Mouse (Mus musculus) NIH3T3 (cell line): Measurements from ENCODE around the gene Arxes2.
"Not testable (repeated sequence)": the region's sequence is repeated elsewhere in the genome, so short reads cannot be mapped to it uniquely, and the experiment has no call there.

Source experiments
- DNase-seq: peaks from one replicate; pipeline ENCODE4 v3.0.0-alpha.2; 2012; ENCODE audit warnings: low read depth

The Arxes2 gene

DNA sequence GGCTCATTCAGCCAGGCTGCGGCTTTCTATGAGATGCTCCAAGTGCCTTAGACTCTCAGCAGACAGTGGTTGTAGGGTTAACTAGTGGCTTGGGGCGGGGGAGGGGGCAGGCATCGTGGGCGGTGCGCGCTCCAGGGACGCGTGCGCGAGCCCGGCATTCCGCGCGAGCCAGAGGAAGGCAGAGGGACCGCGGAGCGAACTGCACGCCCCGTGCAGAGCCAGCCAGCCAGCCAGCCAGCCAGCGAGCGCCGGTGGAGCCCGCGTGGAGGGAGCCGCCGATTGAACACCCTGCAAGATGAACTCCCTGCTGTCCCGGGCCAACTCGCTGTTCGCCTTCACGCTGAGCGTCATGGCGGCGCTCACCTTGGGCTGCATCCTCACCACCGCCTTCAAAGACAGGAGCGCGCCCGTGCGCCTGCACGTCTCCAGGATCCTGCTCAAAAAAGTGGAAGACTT, at the start of gene Arxes2:
Arxes2 (plus strand) TSS at position 161 of the 456 bp plus-strand sequence.
- not testable (repeated sequence) for DNase-seq

- no peak for DNase-seq
Observed at GRCm38 (mm10) chrX:135948699-135949437, 44.8 kb upstream of the Arxes2 start.

DNA sequence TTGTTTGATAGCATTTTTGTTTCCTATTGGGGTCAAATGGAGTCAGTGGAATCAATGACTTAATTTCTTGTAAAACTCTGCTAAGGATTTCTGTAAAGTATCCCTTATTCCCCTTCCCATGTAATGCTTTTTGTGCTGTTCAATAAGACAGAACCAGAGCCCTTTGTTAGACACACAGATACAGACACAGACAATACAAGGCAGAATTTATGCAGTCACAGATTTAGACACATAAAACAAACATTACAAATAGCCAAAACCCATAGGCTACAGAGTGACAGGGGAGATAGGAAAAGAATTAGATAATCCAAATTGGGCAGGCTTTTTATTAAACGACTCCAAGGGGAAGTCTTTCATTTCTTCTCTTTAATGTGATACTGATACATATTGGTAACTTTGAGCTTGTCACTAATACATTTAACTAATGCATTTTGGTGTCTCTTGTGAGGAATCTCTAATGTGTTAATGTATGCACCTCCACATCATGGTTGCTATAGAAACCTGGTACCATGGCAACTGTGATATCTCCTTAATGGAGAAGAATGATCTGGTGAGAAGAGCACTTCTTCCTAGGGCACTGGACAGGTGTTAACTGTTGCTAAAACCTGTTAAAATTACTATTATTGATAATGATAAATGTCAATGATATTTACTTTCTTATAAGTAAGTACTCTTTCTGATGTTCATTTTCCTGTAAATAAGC, 36.5 kb upstream of the Arxes2 start:
- no peak for DNase-seq

- DNase-seq, result no peak
Observed at GRCm38 (mm10) chrX:135957691-135958081, 35.9 kb upstream of the Arxes2 start.

DNA sequence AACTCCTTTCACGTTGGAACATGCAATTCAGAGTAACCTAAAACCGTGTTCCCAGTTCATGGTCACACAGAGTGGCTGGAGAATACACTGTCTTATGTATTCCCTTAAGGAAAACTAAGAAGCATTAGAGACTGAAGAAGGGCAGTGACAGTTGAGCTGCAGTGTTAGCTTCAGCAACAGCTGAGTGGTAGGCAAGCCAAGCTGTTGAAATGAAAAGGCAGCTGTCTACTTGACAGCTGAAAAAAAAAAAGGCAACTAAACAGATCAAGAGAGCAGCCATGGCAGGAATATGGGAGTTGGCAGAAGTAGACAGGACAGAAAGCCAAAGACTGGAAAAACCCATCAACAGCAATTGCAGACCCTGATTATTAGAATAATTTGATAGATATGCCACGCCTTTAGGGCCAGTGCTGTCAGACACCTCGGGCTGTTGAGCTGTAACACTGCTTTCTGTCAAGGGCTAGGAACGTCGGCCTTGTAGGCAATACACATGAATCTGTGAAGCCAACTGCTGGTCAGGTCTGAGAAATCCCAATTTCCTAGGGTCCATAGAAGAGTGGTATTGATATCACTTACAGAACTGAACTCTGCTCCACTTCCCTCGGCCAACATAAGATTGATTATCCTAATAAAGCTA, 34.9 kb upstream of the Arxes2 start:
- DNase-seq, result no peak

- DNase-seq, result no peak
Observed at GRCm38 (mm10) chrX:135959536-135959935, 34.1 kb upstream of the Arxes2 start.

GRCm38 (mm10) chrX:135962342-135962741, 31.3 kb upstream of the Arxes2 start:
- no peak for DNase-seq

- no peak for DNase-seq
Observed at GRCm38 (mm10) chrX:135963130-135963529, 30.5 kb upstream of the Arxes2 start.

- DNase-seq, result peak; percentile 74
Observed at GRCm38 (mm10) chrX:135963629-135964028, 30.0 kb upstream of the Arxes2 start.

DNA sequence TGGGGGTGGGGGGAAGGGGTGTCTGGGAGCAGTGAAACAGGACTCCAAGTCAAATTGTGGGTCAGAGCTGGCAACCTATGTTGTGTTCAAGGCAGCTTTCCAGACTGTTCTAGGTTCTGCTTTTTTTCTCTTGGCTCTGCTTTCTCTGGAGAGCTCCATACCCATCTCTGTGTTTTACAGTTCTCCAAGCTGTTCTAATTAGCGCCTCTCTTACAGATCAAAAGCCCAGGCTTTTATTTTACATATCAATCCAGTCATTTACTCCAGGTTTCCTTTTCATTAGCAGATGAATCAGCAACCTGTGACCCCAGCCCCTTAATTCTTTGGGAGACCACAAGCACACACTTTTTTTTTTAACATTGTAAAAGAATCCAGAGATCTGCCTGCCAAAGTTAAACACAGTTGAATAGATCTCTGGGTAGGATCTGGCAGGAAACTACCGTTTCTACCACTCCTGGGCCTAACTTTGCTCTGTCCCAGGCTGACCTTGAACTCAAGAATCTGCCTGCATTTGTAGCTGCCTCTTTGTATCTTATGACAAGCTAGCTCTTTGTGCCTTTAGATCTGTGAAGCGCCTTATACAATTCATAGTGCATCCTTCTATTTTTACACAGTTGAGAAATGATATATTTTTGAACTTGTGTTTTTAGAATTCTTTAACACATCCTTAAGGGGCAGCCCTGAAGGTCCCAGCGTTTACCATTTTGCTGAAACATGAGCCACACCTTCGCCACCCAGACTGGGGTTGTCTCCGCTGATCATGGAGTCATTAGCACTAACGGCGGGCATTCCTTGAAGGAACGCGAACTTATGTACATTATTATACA, 19.8 kb upstream of the Arxes2 start:
- DNase-seq, result no peak

DNA sequence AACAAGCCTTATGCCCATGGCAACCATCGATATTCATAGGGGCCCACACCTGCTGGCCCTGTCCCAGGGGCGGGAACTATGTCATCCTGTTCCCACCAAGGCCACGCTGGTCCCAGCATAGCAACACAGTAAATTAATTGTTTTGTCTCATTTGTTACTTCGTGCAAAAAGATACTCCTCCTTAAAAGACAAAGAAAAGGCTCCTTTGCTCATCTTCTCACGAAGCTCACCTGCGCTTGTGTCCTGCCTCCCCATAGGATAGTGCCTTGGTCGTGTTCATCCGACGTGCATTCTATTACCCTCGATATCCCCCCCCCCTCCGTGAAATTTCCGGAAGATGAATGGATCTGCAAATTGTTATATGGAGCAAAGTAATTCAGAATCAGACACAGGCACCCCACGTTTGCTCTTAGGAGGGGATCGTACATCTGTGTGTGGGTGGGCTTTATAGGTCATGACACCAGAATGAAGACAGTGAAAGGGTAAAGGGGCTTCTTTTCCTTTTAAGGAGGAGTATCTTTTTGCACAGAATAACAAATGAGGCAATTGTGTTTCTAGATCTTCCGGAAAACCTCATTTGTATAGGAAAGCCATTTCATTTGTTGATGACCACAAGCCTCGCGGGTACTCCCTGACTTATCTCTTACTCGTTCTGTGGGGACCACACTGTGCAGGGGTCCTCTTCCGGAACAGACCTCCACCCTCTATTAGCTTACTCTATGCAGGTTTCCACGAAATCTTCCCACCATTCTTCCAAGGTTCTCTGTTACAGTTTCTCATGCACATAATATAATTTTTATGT, 19.0 kb upstream of the Arxes2 start:
- no peak for DNase-seq

- peak; percentile 84 for DNase-seq
Observed at GRCm38 (mm10) chrX:135975226-135975552, 18.4 kb upstream of the Arxes2 start.

- DNase-seq, result no peak
Observed at GRCm38 (mm10) chrX:135984539-135985260, 8.9 kb upstream of the Arxes2 start.

DNA sequence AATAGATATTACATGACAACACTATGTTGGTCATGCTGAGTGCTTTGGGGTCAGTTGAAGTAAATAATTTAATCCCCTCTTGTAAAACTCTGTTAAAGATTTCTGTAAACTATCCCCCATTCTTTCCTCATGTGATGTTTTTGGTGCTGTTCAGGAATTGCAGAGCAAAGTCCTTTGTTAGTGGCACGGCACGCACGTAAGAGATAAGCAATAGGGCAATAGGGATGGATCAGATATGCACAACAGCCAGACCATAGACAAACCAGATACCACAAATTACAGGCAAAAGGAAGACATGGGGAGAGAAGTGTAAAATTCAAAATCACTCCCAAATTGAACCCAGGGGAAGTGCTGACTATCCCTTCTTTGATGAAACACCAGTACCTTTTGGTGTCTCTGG, 7.4 kb upstream of the Arxes2 start:
- DNase-seq, result no peak

DNA sequence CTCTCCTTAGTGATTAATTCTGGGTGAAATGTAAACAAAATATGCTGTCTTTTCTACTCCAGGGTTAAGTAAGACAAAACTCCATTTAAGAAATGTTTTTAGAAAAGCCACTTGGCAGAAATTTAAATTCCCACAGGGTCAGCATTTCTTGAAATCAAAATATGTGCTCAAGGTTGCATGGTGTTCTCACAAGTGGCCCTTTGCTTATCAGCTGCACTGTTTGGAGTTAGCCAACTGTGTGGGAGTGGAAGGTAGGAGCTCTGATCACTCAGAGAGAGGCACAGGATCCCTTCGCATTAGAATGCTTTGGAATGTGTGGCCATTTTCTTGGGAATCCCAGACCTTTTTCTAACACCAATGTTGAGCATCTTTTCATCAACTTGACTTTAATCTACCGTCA, 3.0 kb upstream of the Arxes2 start:
- DNase-seq, result no peak

DNA sequence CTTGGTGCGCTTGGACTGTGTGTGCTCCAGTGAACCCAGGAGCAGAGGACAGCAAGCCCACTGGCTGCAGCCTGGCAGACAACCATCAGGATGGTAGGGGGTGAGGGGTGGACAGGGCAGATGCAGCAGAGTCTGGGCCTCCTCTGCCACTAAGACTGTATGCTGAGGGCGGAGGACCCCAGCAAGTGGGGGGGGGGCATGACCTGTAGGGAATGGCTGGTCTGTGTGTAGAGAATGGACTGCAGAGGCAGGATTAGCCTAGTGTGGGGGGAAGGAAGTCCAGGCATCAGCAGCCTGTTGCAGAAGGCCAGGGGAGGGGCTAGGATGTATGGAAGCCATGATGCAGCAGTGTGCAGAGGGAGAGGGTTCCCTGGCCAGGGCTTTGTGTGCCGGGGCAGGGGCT, 431 bp upstream of the Arxes2 start:
- peak; percentile 7 for DNase-seq

- no peak for DNase-seq
Observed at GRCm38 (mm10) chrX:136007199-136007843, 13.7 kb downstream of the Arxes2 start.

- peak; percentile 20 for DNase-seq
Observed at GRCm38 (mm10) chrX:136014392-136014791, 20.8 kb downstream of the Arxes2 start.

GRCm38 (mm10) chrX:136030331-136030730, 36.7 kb downstream of the Arxes2 start:
- DNase-seq, result no peak
